25 mouse cellular contexts compared by ENCODE assay signal in the genomic region with DNA sequence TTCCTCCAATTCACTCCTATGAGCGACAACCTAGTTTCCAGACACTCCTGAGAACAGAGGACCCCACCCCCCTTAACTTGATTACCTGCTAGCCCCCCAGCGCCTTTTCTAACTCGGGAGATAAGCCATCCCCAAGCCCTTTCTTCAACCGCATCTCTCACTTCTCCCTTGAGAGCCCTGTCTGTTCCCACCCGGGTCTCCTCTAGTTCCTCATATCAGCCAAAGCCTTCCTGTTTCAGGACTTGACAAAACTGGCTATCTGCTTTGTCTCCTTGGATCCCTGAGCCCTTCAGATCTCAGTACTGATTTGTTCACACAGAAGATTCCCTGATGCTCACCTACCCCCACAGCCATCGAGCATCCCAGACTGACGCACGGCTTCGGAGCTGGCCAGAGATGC.
DNase-seq lines count a peak whose midpoint lies in the region; ATAC-seq and TF ChIP-seq lines count a peak whose summit lies in the region.
"Had no signal": no experiment of that assay in that cellular context is flagged by ENCODE, and none has a peak within 500 bp of the region (broad histone marks: within the 10 kb centered on the region; RNA-seq: fewer than 3 reads in every experiment).

No protein-coding gene starts in this region.

- H3K27me3 ChIP-seq in spleen, adult 2 months (ENCODE audit: control insufficient read depth, insufficient read depth, low read length): no peaks in the 10 kb centered on the region
- H3K27me3 ChIP-seq in hindbrain, embryonic 14.5 days (ENCODE audit: control insufficient read depth, insufficient read depth, low read length): no peaks in the 10 kb centered on the region
- H3K27me3 ChIP-seq: forebrain, embryonic 15.5 days; heart, embryonic 13.5 days; hindbrain, embryonic 13.5 days had no signal

- H3K27ac ChIP-seq in spleen, adult 2 months (ENCODE audit: insufficient read depth, low read length): peak overlapping the region; percentile 36; the same call in 1 of the 2 replicates
- H3K27ac ChIP-seq in hindbrain, embryonic 14.5 days: no peak overlapping the region
- H3K27ac ChIP-seq: forebrain, embryonic 10.5 days; forebrain, embryonic 15.5 days; heart, embryonic 13.5 days; hindbrain, embryonic 10.5 days; hindbrain, embryonic 13.5 days; hindbrain, postnatal 0 days had no signal

- 67% methylated on average over 9 of the region's 9 CpGs for WGBS in spleen, adult 2 months
- 93% methylated on average over 9 of the region's 9 CpGs for WGBS in hindbrain, embryonic 14.5 days

- peak; percentile 17 to 39; a peak in 1 of 4 replicates for ATAC-seq in hematopoietic stem cell, adult 5-6 weeks (replicated peaks in 1 of 2; ENCODE audit: insufficient read depth in 1 of 2, low FRiP score in 2 of 2, low TSS enrichment in 1 of 2, low read depth in 1 of 2, poor library complexity in 2 of 2, severe bottlenecking in 2 of 2)
- ATAC-seq in hindbrain, embryonic 14.5 days (ENCODE audit: low FRiP score): no peak
- ATAC-seq: forebrain, embryonic 15.5 days; hindbrain, postnatal 0 days; inflammation-experienced regulatory T-cells, adult 6 months; intestine, embryonic 16.5 days had no signal

- H3K9ac ChIP-seq in hindbrain, embryonic 14.5 days: no peak overlapping the region
- H3K9ac ChIP-seq: forebrain, embryonic 15.5 days; heart, embryonic 13.5 days; hindbrain, embryonic 13.5 days had no signal

- TF ChIP-seq CTCF in spleen, adult 2 months (IDR thresholded peaks at IDR 0.05; ENCODE audit: extremely low read depth, insufficient read depth, insufficient read length, insufficient replicate concordance): no peak

- no peaks in the 10 kb centered on the region for H3K4me1 ChIP-seq in spleen, adult 2 months (ENCODE audit: control insufficient read depth, insufficient read depth, insufficient read length)
- H3K4me1 ChIP-seq in hindbrain, embryonic 14.5 days (replicated peaks; ENCODE audit: control insufficient read depth, insufficient read depth, low read length): no peaks in the 10 kb centered on the region
- H3K4me1 ChIP-seq: forebrain, embryonic 15.5 days; hindbrain, embryonic 13.5 days had no signal

- no peak for TF ChIP-seq POLR2A in spleen, adult 2 months (IDR thresholded peaks at IDR 0.05; ENCODE audit: low read depth, low read length)

- intact Hi-C loops in gastrocnemius, postnatal 14 days (cut with DNase I; ENCODE audit: low total_unique reads): no loop called here

- H3K36me3 ChIP-seq in spleen, adult 2 months (ENCODE audit: control insufficient read depth, insufficient read depth, low read length): no peaks in the 10 kb centered on the region
- H3K36me3 ChIP-seq in hindbrain, embryonic 14.5 days (replicated peaks; ENCODE audit: control insufficient read depth, insufficient read depth): no peaks in the 10 kb centered on the region
- H3K36me3 ChIP-seq: forebrain, embryonic 10.5 days; forebrain, embryonic 15.5 days; G1E; heart, embryonic 13.5 days; hindbrain, embryonic 10.5 days; hindbrain, embryonic 13.5 days had no signal

- no peaks in the 10 kb centered on the region for H3K9me3 ChIP-seq in hindbrain, embryonic 14.5 days (ENCODE audit: control insufficient read depth, low read length)
- H3K9me3 ChIP-seq: forebrain, embryonic 10.5 days; forebrain, embryonic 15.5 days; G1E; heart, embryonic 13.5 days; hindbrain, embryonic 10.5 days; hindbrain, embryonic 13.5 days had no signal

- H3K4me2 ChIP-seq in hindbrain, embryonic 14.5 days (replicated peaks): no peak overlapping the region
- H3K4me2 ChIP-seq: forebrain, embryonic 15.5 days; heart, embryonic 13.5 days; hindbrain, embryonic 13.5 days had no signal

- DNase-seq in spleen, adult 2 months (ENCODE audit: low read depth in 1 of 2, low spot score in 2 of 2): no peak
- no peak for DNase-seq in spleen, adult 12 weeks (ENCODE audit: low spot score)
- DNase-seq in monocyte, adult 2 months (ENCODE audit: low read depth in 1 of 2, low spot score in 2 of 2): peak; percentile 6 to 28
- no peak for DNase-seq in layer of hippocampus, adult 9-11 months
- DNase-seq in heart, postnatal 4 days: no peak
- no peak for DNase-seq in gastrocnemius, postnatal 14 days
- no peak for DNase-seq in hindbrain, embryonic 14.5 days (ENCODE audit: low spot score)
- DNase-seq: adrenal gland, adult 2 months; adrenal gland, postnatal 14 days; cerebellum, adult 11 months; cerebellum, adult 2 months; cerebellum, adult 9-11 months; cerebellum, postnatal 36 days; gastrocnemius, postnatal 10 days; heart, postnatal 14 days had no signal

- no peak overlapping the region for H3K4me3 ChIP-seq in spleen, adult 2 months (ENCODE audit: extremely low read depth, insufficient read depth, insufficient read length)
- no peak overlapping the region for H3K4me3 ChIP-seq in hindbrain, embryonic 14.5 days (replicated peaks; ENCODE audit: low read length)
- H3K4me3 ChIP-seq: forebrain, embryonic 10.5 days; forebrain, embryonic 15.5 days; heart, embryonic 13.5 days; hindbrain, embryonic 10.5 days; hindbrain, embryonic 13.5 days had no signal

Comparison
In these comparisons a context has a peak if more than half of its experiments do, and no peak if none do; other contexts are left out.
1. DNase-seq: peak in monocyte, adult 2 months (2 of 2); none in spleen, adult 2 months (0 of 2), spleen, adult 12 weeks (single experiment), layer of hippocampus, adult 9-11 months (single experiment), heart, postnatal 4 days (single experiment), gastrocnemius, postnatal 14 days (single experiment) and hindbrain, embryonic 14.5 days (single experiment).